Mouse (Mus musculus) granulocyte monocyte progenitor cell, adult 5-6 weeks (primary cell): ENCODE results near the gene Enah. TPM values are rescaled to one million over a fixed set of nuclear protein-coding genes. Genes with fewer than 3 reads are reported as not detected.

Source experiments
- ATAC-seq: replicated peaks from 2 replicates; pipeline ENCODE4 v1.8.0; 2016; ENCODE audit warnings: mild to moderate bottlenecking, moderate TSS enrichment, inconsistent platforms; ENCODE audit not compliant: poor library complexity, severe bottlenecking
- total RNA-seq, 2 experiments: library from RNA; stranded (forward) in 1 of 2; stranded (reverse) in 1 of 2; fragments of 200-712, 200-1000 nt in 1 of 2; fragments of >200 nt in 1 of 2; fragmentation: Nextera tagmentation in 1 of 2; gene quantifications; 2 replicates each; pipeline ENCODE4 v1.2.3; 2014 to 2017

The Enah gene
- total RNA-seq, 2 experiments from 2014 or later, result 1.8 to 3.4 TPM

DNA sequence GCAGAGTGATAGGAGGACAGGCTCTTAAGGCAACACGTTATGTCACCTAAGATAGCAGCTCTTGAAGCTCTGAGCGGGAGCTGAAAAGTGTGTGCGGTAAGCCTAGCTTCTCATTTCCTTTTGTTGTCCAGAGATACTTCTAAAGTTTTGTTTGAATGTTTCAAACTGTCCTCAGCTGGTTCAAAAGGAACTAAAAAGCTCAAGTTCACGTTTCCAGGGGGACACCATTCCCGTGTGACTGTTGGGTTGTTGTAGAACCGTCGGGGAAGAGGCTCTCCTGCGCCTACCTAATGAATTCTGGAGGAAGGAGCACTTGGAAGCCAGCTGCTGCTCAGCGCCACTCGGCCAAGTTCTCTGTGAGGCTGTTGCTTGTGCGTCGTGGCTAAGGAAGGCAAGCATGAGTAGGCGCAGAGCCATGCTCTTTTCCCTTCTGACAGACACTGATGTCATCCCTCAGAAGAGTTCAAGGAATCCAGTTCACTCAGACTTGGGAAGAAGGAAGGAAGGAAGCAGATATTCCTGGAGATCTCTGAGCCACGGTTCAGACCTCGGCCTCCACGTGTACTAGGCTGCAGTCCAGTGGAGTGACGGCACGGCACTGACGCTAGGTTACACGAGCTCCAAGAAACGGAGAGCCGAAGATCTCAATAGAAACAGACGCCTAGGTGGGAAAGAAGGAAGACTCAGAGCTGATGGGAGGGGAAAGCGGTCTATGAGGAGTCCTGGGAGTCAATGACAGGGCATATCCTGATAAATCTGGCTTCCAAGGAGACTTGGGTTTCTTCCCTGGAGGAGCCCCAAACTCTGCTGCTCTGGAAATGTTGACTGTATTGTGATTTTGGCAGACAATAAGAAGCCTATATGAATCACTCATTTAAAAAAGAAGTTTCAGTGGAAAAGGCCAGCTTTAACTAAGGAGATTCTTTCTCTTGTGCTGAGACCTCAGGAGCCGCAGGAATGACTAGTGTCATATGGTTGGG lies 8.7 kb upstream of the Enah start:
- ATAC-seq, result no peak

DNA sequence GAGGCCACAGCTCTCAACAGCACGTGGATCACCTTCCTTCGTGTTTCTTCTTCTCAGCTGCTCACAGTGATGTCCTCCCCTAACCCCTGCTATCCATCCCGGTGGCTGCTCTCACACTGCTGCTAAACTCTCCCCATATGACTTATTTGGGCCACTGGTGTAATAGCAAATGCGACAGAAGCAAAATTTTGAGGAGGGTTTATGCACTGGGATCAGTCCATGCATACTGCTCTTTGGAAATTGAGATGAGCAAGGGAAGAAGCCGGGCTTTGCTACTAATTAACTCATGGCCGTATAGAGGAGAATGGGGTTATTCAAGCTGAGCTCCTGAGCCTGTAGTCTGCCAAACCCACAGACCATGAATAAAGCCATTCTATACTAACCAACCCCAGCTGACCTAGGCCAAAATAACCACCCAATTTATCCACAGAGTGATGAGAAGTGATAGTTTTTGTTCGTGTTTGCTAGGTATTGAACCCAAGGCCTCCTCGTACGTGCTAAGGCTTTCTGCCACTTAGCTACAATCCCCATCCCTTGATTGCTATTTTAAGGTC lies 7.7 kb upstream of the Enah start:
- no peak for ATAC-seq

DNA sequence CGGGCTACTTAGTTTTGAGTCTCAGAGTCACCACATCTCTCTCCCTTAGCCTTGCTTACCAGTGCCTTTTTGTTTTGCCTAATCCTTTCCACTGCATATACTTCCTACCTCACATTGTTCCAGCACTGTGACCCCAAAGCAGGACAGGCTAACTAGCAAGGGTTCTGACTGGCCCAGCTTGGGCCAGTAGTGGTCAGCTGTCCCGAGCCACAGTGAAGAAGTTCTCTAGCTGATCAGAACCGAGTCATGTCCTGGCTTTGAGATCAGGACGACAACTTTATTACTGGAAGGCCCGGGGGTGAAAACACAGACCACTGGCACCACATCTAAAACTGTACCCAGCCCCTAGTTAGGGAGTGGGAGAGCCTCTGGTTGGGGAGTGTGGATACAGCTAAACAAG lies 7.0 kb upstream of the Enah start:
- ATAC-seq, result no peak

DNA sequence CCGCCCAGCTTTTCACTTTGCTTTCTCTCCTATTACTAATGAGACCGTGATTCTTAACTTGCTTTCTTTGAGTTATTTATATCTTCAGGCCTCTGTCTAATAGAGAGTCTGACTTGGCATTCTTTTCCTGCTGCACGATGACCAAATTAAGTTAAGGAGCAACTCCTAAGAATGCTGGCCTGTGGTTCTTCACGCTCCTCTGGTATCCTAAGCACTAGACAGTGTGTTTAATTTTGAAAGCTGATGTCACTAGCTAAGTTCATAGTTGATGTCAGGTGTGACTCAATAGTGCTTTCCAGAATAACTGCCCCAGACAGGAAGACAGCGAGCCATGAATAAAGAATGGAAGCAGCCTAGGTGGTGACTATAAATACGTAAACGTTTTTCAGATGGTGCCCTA lies 6.3 kb upstream of the Enah start:
- ATAC-seq, result no peak

DNA sequence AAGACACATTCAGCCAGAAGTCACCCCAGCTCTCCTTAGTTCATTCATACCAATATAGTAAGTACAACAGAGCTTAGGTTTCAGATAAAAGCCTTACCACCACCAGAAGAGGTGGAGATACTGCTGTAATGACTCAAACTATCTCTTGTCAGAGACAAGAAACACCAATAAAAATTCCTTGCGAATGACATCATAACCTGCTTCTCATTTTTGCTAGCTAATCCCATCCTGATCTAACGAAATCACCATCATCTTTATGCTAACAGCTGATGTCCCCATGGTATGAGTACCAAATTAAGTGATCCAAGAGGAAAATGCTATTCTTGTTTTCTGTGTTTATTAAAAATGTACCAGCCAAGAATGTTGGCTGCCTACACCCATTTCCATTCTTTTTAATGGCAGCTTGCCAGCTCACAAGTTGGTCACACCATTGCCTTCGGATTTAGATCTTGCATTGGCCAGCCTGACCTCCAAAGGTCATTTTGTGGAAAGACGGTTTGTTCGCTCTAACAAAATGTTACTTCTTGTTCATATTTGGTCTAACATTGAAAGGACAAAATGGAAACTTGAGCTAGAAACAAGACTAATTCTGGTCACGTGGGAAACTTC lies 2.0 kb upstream of the Enah start:
- ATAC-seq, result no peak

DNA sequence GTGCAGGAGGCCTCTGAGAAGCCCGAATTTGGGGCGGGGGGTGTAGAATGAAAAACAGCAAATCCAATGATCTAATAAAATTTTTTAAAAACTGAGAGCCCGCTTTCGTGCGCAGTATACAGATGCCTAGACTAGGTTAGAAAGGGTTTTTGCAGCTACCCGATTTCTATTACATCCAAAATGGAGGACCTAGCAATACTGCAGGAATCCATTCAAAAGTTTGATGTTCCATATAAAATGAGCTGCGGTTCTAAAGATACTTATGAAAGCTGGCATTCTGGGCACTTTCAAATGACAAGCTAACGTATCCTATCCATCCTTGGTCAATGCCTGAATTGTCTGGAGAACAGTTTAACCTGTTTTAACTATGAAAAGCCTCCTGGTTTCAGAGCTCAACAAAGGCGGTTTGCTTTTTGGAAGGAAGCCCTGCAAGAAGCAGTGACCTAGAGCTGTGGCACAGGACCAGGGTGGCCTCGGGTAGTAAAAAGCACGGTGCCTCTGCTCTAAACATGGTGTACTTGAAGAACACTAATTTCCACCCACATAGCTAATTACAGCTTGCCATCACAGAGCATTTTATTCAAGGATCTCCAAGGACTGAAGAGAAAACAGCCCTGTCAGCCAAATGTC lies 1.2 kb upstream of the Enah start:
- ATAC-seq, result no peak

DNA sequence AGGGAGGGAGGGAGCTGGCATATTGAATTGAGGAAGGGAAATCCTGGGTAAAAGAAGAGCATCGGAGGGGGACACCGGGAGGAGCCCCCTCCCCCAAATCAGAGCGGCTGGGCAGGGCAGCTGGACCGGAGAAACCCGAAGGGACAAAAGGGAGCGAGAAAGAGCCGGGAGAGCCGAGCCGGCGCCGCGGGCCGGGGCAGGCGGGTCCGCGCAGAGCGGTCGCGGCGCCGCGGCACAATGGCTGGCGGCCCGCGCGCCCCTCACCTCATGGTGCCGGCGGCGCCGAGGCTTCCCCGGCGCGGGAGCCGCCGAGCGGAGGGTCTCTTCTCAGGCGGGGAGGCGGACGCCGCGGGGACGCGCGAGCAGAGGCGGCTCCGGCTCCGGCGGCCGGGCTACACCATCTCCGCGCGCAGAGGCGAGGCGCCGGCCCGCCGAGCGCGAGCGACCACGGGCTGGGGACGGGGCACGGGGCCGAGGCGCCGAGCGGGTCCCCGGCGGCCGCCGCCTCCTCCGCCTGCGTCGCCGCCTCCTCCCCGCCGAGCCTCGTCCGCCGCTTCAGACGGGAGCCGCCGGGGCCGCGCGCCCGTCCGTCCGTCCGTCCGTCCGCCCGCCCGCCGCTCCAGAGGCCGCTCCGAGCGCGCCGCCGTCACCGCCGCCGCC lies 394 bp downstream of the Enah start:
- ATAC-seq, result no peak

DNA sequence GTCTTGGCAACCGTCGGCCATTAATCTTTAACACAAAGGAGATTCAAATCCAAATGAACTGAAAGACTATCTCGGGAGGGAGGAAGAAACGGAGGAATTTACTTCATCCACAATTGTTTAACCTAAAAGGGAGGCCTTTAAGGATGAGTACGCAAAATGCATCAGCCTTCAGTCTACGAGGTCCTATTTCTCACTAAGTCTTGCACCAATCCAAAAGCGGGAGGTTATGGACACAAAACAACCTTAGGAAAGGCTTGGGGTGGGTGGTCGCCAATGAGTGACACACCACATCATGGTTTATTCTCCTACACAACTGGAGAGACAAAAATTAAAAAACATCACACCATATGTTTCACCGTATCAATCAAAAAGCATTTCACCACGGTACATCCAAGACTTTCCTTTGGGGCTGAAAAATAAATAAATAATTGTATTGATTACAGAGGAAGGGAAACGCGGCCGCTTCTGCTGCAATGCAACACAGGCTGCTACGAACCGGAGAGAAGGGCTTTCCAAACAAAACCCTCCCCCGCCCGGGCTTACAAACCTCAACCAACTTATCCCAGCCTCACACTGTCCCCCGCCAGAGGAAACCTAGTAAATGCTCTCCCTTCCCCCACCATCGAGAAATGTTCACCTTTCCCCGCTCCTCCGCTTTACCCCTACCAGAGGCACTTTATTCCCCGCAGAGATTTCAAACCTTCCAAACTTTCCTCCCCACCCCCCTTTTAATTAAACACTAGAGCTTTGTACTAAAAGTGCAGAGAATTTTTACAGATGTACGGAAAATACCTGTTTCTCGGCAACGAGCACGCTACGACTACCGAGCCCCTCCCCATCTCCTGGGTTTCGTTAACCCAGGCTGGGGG lies 1.2 kb downstream of the Enah start:
- no peak for ATAC-seq

DNA sequence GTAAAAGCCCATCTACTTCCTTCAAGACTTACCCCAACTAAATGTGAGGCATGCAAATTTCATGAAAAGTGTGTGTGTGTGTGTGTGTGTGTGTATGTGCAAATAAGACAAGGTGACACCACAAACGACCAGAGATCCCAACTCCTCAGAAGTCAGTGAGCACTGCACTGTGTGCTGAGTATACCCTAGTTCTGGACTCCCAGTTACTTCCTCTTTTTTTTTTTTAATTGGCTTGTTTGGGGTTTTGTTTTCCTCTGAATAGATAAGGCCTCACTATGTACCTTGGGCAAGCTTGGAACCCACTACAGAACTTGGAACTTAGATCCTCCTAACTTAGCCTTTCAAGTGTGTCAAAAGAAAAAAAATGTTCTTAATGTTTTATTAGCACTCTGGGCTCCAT lies 14.0 kb downstream of the Enah start:
- ATAC-seq, result peak; percentile 72

DNA sequence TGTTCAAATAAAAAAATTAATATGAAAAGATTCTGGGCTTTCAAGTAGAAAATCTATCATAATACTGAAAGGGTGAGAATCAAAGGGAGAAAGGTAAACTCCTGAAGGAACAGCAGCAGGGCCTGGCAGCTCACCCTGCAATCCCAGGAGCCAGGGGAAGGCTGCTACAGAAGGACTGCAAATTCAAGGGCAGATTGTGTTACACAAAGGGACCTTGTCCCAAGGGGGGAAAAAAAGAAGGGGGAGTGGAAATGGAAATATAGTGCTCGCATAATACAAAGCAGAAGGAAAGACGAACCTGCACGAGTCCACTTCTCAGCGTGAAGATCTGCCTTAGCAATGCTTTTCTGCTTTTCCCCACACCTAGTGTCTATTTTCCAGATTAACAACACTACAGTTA lies 21.1 kb downstream of the Enah start:
- no peak for ATAC-seq

DNA sequence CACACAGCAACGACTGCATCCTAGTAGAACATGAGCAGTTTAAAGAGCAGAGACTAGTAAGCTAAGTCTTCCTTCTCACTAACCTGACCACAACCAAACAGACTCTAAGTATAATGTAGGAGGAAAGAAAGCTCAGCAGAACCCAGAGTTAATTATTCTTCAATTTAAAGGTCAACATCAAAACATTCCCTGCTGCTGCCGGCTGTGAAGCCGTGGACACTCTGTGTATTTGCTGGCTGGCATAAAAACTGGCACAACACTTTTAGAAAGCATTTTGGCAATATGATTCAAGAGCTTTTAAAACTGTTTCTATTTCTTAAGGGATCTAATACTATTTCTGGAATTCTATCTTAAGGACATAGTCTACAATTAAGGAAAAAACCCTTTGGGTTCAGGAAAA lies 22.0 kb downstream of the Enah start:
- ATAC-seq, result no peak

DNA sequence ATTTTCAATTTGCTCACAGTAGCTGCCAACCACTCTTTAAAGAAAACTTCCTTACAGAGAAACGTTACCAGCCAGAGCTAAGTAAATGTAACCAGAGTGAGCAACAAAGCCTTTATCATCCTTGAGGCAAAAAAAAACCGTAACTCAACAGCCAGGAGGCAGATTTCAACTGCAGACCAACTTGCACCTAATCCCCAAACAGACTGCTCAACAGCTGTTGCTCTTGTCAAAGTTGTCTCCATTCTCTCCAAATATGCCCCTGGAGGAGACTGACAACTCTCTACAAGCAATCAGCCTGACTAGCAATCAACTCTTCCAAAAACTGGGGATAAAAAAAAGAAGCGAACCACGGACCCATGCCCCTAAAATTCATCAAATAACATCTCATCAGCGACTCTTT lies 26.2 kb downstream of the Enah start:
- ATAC-seq, result no peak

DNA sequence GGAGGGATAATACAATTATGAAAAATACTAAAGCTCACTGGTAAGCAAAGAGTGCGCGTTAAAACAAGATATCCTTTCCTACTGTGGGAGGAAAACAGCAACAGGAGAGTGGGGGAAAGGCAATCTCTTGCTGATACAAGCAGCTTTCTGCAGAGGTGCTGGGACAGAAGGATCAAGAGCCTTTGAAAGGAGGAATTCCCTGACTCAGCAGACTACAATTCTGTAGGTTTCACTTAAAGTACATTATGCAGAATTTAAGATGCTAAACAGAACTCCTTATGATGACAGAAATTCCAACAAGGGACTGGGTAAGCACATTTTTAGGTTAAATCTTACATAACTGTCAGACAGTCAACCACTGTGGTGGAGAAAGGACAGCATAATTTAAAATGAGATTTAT lies 31.4 kb downstream of the Enah start:
- ATAC-seq, result no peak

DNA sequence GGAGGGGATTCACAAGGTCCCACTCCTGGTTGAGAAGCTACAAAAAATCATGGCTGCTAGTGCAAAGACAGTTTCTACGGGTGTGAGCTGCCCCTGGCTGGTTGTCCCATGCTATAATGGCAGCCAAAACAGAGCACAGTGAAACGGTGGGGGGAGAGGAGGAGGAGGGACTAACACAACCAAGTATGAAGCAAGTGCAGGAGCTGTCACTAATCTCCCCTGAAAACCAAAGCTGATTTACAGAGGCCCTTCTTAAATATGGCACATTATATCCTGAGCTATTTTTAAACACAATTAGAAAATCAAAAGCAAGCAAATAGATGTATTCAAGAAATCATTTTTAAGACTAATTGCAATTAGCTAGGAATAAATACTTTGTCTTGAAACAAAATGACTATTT lies 32.6 kb downstream of the Enah start:
- no peak for ATAC-seq

DNA sequence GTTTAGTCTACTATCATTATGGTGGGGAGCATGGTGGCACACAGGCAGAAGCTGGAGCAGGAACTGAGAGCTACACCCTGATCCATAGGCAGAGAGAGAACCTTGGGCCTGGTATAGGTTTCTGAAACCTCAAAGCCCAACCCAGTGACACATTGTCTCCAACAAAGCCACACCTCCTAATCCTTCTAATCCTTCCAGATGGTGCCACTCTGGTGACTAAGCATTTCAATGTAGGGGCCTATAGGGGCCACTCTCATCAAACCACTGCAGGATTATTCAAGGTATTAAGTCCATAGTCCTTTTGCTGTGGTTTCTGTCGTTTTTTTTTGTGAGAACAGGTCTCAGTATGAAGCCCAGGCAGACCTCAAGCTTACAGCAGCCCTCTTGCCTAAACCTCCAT lies 33.9 kb downstream of the Enah start:
- no peak for ATAC-seq

DNA sequence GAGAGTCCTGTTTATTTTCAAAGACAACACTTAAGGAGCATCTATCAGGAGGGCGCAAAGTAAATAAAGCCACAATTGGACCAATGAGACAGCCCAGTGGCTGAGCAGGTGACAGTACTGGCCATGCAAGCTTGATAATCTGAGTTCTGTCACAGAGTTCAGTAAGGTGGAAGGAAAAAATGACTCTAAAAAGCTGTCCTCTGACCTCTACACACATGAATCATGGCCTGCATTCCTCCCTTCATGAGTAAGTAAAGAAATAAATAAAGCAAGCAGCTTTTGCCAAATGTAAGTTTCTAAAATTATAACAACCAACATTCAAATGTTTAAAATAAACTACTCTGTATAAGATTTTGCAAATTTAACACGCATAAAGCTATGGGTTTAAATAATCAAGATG lies 35.0 kb downstream of the Enah start:
- ATAC-seq, result no peak

DNA sequence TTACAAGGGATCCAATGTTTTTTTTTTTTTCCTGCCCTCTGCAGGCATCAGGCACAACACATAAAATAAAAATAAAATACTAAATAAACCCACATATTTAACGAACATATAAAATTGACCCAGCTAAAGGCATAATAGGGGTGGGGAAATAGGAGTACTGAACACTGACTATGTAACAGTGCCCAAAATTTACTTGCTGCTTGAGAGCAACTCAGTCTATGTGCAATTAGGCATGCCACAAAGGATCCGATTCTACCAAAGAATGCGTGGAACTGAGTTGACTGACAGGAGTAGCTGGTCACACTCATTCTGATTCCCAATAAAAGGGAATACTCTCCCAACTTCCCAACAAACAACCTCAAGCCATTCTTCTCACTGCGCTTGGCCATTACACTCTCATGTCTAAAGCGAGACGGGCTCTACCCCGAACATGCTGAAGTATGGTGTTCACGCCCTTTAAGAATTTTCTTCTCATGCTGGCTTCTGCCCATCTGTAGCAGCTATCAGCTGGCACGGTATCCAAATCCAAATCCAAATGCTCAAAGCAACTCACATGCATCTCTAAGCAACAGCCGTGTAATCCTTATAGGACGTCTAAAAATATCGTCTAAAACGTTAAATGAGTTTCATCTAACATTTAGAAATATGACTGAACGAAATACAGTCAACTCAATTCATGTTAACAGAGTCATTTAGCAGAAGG lies 39.6 kb downstream of the Enah start:
- ATAC-seq, result no peak

DNA sequence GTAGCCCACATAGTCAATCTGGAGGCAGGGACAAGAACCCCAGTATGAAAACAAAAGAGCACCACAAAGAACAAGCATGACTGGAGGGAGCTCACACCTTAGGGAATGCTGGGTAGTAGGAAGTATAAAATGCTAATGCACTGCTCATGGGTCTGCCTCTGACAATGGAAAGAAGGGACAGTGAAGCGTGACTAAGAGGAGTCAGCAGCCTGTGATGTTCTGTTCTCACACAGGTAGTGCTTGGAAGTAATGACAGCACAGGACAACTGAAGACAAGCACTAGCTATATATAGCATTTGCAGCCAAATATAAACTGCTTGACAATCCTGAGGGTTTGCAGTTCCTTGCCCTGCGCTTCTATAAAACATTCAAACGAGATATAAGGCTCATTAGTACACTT lies 44.3 kb downstream of the Enah start:
- no peak for ATAC-seq

DNA sequence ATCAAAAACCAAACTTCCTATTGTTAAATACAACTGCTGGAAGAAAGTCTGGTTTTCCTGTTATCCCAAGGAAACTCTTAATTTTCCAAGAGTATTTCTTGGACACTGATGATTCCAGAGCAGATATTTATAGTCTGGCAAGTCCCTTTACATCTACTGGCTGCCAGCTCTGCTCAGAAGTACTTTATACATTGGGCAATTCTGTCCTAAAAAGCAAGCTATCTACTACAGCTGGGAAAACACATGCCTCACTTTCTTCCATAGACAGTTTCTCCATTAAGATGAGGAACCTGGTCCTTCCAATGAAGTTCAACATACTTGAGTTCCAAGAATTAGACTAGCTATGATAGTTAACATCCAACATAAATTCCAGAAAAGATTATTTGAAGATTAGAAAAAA lies 44.9 kb downstream of the Enah start:
- no peak for ATAC-seq
